Mouse (Mus musculus) C2C12 (cell line): ENCODE data around the gene Rpgrip1l.

ENCODE experiments used
- CTCF ChIP-seq: IDR thresholded peaks from one replicate; pipeline ENCODE4 v1.5.1; 2011; ENCODE audit not compliant: control insufficient read depth, insufficient read depth, insufficient read length
- MAX ChIP-seq: IDR thresholded peaks from one replicate; pipeline ENCODE4 v1.6.1; 2011; ENCODE audit warnings: mild to moderate bottlenecking, control low read depth
- MYOG ChIP-seq: IDR thresholded peaks from one replicate; pipeline ENCODE4 v1.6.1; 2011; ENCODE audit not compliant: control insufficient read depth, insufficient read length; ENCODE audit errors: extremely low read depth

GRCm38 (mm10) chr8:91353907-91354306, 40.8 kb upstream of the Rpgrip1l start:
- TF ChIP-seq MYOG (no peak), CTCF (no peak), MAX (no peak)
